Mouse (Mus musculus) stomach, postnatal 0 days (tissue): ENCODE measurements around the gene Gm21974.

Experiments
- CTCF ChIP-seq: IDR thresholded peaks from 2 replicates; pipeline ENCODE4 v1.5.1; 2016; ENCODE audit warnings: antibody characterized with exemption, low read depth, mild to moderate bottlenecking, moderate library complexity
- EP300 ChIP-seq: optimal IDR thresholded peaks from 2 replicates; pipeline ENCODE3; 2016; ENCODE audit warnings: antibody characterized with exemption

- TF ChIP-seq CTCF (no peak), EP300 (no peak)
Measured at GRCm38 (mm10) chr7:127842001-127842718, 53.1 kb downstream of the Gm21974 start.
